ENCODE assay signal across 8 mouse cellular contexts in genomic region chr8:126422920-126423300, GRCm38 (mm10). TPM values are rescaled to one million over a fixed set of nuclear protein-coding genes. Genes with fewer than 3 reads are reported as not detected.
A peak's percentile ranks its signal among the peaks of the same experiment; 100 is the strongest.
DNase-seq lines count a peak whose midpoint lies in the region; ATAC-seq and TF ChIP-seq lines count a peak whose summit lies in the region.

No protein-coding gene starts in this region.

- peak; percentile 17; the same call in 1 of the 2 replicates for ATAC-seq in megakaryocyte, adult 5-6 weeks (ENCODE audit: poor library complexity, severe bottlenecking)

- DNase-seq in layer of hippocampus, adult 2 months (ENCODE audit: low spot score in 2 of 2) = peak in 1 of 2 experiments; percentile 29
- DNase-seq in layer of hippocampus, adult 9-10 months (ENCODE audit: low spot score) = no peak
- DNase-seq in Muller cell, postnatal 12 days (ENCODE audit: inconsistent ontology term) = peak; percentile 51
- DNase-seq in kidney, adult 8-10 months = peak; percentile 54 to 57
- DNase-seq in B cell, adult 2 months = no peak
- DNase-seq in gastrocnemius, postnatal 36 days = no peak

- intact Hi-C loops in gastrocnemius, postnatal 36 days (cut with DNase I) = no loop called here

- H3K27ac ChIP-seq in layer of hippocampus, adult 2 months = peak overlapping the region; percentile 95
- peak overlapping the region; percentile 15; the same call in 1 of the 2 replicates for H3K27ac ChIP-seq in embryonic fibroblast, embryonic 13.5 days (ENCODE audit: insufficient read depth, low read length)

- TF ChIP-seq POLR2A in embryonic fibroblast, embryonic 13.5 days (IDR thresholded peaks at IDR 0.05; ENCODE audit: low read depth, low read length) = peak; percentile 55

- H3K4me1 ChIP-seq in embryonic fibroblast, embryonic 13.5 days (ENCODE audit: control insufficient read depth, insufficient read depth, low read length) = no peaks in the 10 kb centered on the region

- peak overlapping the region; percentile 97 for H3K4me3 ChIP-seq in layer of hippocampus, adult 2 months
- H3K4me3 ChIP-seq in embryonic fibroblast, embryonic 13.5 days (ENCODE audit: insufficient read depth, low read length) = peak overlapping the region; percentile 77

- no peak for TF ChIP-seq CTCF in layer of hippocampus, adult 2 months (conservative IDR thresholded peaks at IDR 0.05)
- no peak for TF ChIP-seq CTCF in embryonic fibroblast, embryonic 13.5 days (IDR thresholded peaks at IDR 0.05; ENCODE audit: borderline replicate concordance, insufficient read depth, low read length)

RNA-seq across cellular contexts. Expression of gene Coa6, which starts 0.6 kb away (rescaled TPM):
- 10 to 100 TPM; 20.6 to 25.6 TPM for total RNA-seq in layer of hippocampus, adult 2 months (2021)
- polyA plus RNA-seq in embryonic fibroblast, embryonic 13.5 days (2011; ENCODE audit: insufficient read length, low read depth, missing spikeins) = 10.4 and 15.3 TPM in 2 replicates
- 24.4 and 36.5 TPM in 2 replicates for total RNA-seq in megakaryocyte, adult 5-6 weeks (2015)
- 25.7 and 30.1 TPM in 2 replicates for total RNA-seq in megakaryocyte, adult 5-6 weeks (2017)
- total RNA-seq in gastrocnemius, postnatal 36 days (2021) = 10 to 100 TPM; 18.3 to 20.9 TPM

RNA-seq across cellular contexts. Expression of gene Tarbp1, which starts 52.0 kb away (rescaled TPM):
- total RNA-seq in layer of hippocampus, adult 2 months (2021) = 1 to 10 TPM; 4.6 to 4.9 TPM
- 4.9 and 6.0 TPM in 2 replicates for polyA plus RNA-seq in embryonic fibroblast, embryonic 13.5 days (2011; ENCODE audit: insufficient read length, low read depth, missing spikeins)
- 3.2 TPM in 2 replicates for total RNA-seq in megakaryocyte, adult 5-6 weeks (2015)
- total RNA-seq in megakaryocyte, adult 5-6 weeks (2017) = 2.3 TPM in 2 replicates
- total RNA-seq in gastrocnemius, postnatal 36 days (2021) = 1 to 10 TPM; 4.5 to 5.7 TPM

Comparison
In these comparisons a context has a peak if more than half of its experiments do, and no peak if none do; other contexts are left out.
1. DNase-seq: peak in Muller cell, postnatal 12 days (single experiment) and kidney, adult 8-10 months (2 of 2); none in layer of hippocampus, adult 9-10 months (single experiment), B cell, adult 2 months (0 of 2) and gastrocnemius, postnatal 36 days (0 of 2).